Mouse (Mus musculus) left cerebral cortex, adult 18-20 months (tissue): ENCODE measurements around the gene Tspan14. TPM values are rescaled to one million over a fixed set of nuclear protein-coding genes. Genes with fewer than 3 reads are reported as not detected.

Experiments used
- DNase-seq, 2 experiments: peaks; one replicate each; pipeline ENCODE4 v3.0.0; 2021 to 2022; ENCODE audit warnings: low spot score in 2 of 2, mixed read lengths in 1 of 2
- total RNA-seq, 2 experiments: library from RNA; stranded (reverse); gene quantifications; 2 replicates each; pipeline ENCODE4 v1.2.3; 2021

The Tspan14 gene
- total RNA-seq, 2 experiments from 2014 or later: 41.8 to 45.3 TPM

GRCm38 (mm10) chr14:40886428-40887202 lies 80.0 kb downstream of the Tspan14 start:
- no peak for DNase-seq

- no peak for DNase-seq
These were observed 80.9 kb downstream of the Tspan14 start for GRCm38 (mm10) chr14:40885752-40886151.

- DNase-seq: peak; percentile 38 to 57
These were observed 81.4 kb downstream of the Tspan14 start for GRCm38 (mm10) chr14:40885225-40885624.

GRCm38 (mm10) chr14:40874565-40874964 lies 92.0 kb downstream of the Tspan14 start:
- DNase-seq: no peak

GRCm38 (mm10) chr14:40873961-40874360 lies 92.6 kb downstream of the Tspan14 start:
- no peak for DNase-seq

GRCm38 (mm10) chr14:40870598-40870997 lies 96.0 kb downstream of the Tspan14 start:
- no peak for DNase-seq

- DNase-seq: no peak
These were observed 101.6 kb downstream of the Tspan14 start for GRCm38 (mm10) chr14:40864811-40865514.

- DNase-seq: no peak
These were observed 102.9 kb downstream of the Tspan14 start for GRCm38 (mm10) chr14:40863659-40864058.

- no peak for DNase-seq
These were observed 103.6 kb downstream of the Tspan14 start for GRCm38 (mm10) chr14:40863022-40863421.

Other genes starting within 250 kb of the Tspan14 start
- gene Sh2d4b, start 73.5 kb downstream of the Tspan14 start, total RNA-seq: 1 to 10 TPM; 3.1 to 4.4 TPM
- gene Fam213a, start 47.0 kb upstream of the Tspan14 start, total RNA-seq: 100 to 1,000 TPM; 128 to 132 TPM
- 1 to 10 TPM in 1 of 2 experiments, under 1 TPM in 1; 0.73 to 1.4 TPM for gene Dydc2, start 102.4 kb upstream of the Tspan14 start, total RNA-seq
- gene Dydc1, start 106.1 kb upstream of the Tspan14 start, total RNA-seq: not detected
- not detected for gene Mat1a, start 138.2 kb upstream of the Tspan14 start, total RNA-seq
- not detected for gene Sftpa1, start 165.0 kb upstream of the Tspan14 start, total RNA-seq
- not detected for gene Mbl1, start 184.7 kb upstream of the Tspan14 start, total RNA-seq
- not detected for gene Sftpd, start 218.3 kb upstream of the Tspan14 start, total RNA-seq